Mouse (Mus musculus): ENCODE results near the gene Sept14. TPM values are rescaled to one million over a fixed set of nuclear protein-coding genes. Genes with fewer than 3 reads are reported as not detected.

Gene Sept14
- not detected for polyA plus RNA-seq (2014; fragmentation: Illumina TruSeq; extraction: RNeasy Lipid Tissue Mini Kit (QIAGEN cat#74804); ENCODE audit: low read depth, low replicate concordance)

GRCm38 (mm10) chr5:129708412-129708811, at the start of gene Sept14:
Sept14 (minus strand) TSS chr5:129708512.

GRCm38 (mm10) chr5:129724834-129725773, 16.8 kb upstream of the Sept14 start, which contains the start of gene Nipsnap2:
Nipsnap2 (plus strand) TSS chr5:129725063.

GRCm38 (mm10) chr5:129715326-129715861, 7.1 kb upstream of the Sept14 start, which contains the start of gene Mrps17:
Mrps17 (plus strand) TSS chr5:129715497.

GRCm38 (mm10) chr5:129670036-129670458, 38.3 kb downstream of the Sept14 start, which contains the start of gene Zfp11:
Zfp11 (minus strand) TSS chr5:129670099.

Other genes starting within 250 kb of the Sept14 start
- gene Sfswap, start 207.3 kb downstream of the Sept14 start, polyA plus RNA-seq (2014; fragmentation: Illumina TruSeq; extraction: RNeasy Lipid Tissue Mini Kit (QIAGEN cat#74804); ENCODE audit: low read depth, low replicate concordance), result 27.9 TPM
- 0.08 TPM for gene Mmp17, start 124.3 kb downstream of the Sept14 start, polyA plus RNA-seq (2014; fragmentation: Illumina TruSeq; extraction: RNeasy Lipid Tissue Mini Kit (QIAGEN cat#74804); ENCODE audit: low read depth, low replicate concordance)
- 4.4 TPM for gene Zfp11, start 38.4 kb downstream of the Sept14 start, polyA plus RNA-seq (2014; fragmentation: Illumina TruSeq; extraction: RNeasy Lipid Tissue Mini Kit (QIAGEN cat#74804); ENCODE audit: low read depth, low replicate concordance)
- 68.5 TPM for gene Mrps17, start 7.0 kb upstream of the Sept14 start, polyA plus RNA-seq (2014; fragmentation: Illumina TruSeq; extraction: RNeasy Lipid Tissue Mini Kit (QIAGEN cat#74804); ENCODE audit: low read depth, low replicate concordance)
- gene Nipsnap2, start 16.6 kb upstream of the Sept14 start, polyA plus RNA-seq (2014; fragmentation: Illumina TruSeq; extraction: RNeasy Lipid Tissue Mini Kit (QIAGEN cat#74804); ENCODE audit: low read depth, low replicate concordance), result 79.5 TPM
- 9.8 TPM for gene Psph, start 78.9 kb upstream of the Sept14 start, polyA plus RNA-seq (2014; fragmentation: Illumina TruSeq; extraction: RNeasy Lipid Tissue Mini Kit (QIAGEN cat#74804); ENCODE audit: low read depth, low replicate concordance)
- gene Sumf2, start 138.5 kb upstream of the Sept14 start, polyA plus RNA-seq (2014; fragmentation: Illumina TruSeq; extraction: RNeasy Lipid Tissue Mini Kit (QIAGEN cat#74804); ENCODE audit: low read depth, low replicate concordance), result 4.6 TPM
- gene Chchd2, start 179.0 kb upstream of the Sept14 start, polyA plus RNA-seq (2014; fragmentation: Illumina TruSeq; extraction: RNeasy Lipid Tissue Mini Kit (QIAGEN cat#74804); ENCODE audit: low read depth, low replicate concordance), result 776 TPM
- 2.1 TPM for gene Zbed5, start 187.2 kb upstream of the Sept14 start, polyA plus RNA-seq (2014; fragmentation: Illumina TruSeq; extraction: RNeasy Lipid Tissue Mini Kit (QIAGEN cat#74804); ENCODE audit: low read depth, low replicate concordance)
- gene Phkg1, start 190.0 kb upstream of the Sept14 start, polyA plus RNA-seq (2014; fragmentation: Illumina TruSeq; extraction: RNeasy Lipid Tissue Mini Kit (QIAGEN cat#74804); ENCODE audit: low read depth, low replicate concordance), result 0.36 TPM
- 5.8 TPM for gene Nupr1l, start 200.0 kb upstream of the Sept14 start, polyA plus RNA-seq (2014; fragmentation: Illumina TruSeq; extraction: RNeasy Lipid Tissue Mini Kit (QIAGEN cat#74804); ENCODE audit: low read depth, low replicate concordance)
- 48.9 TPM for gene Vkorc1l1, start 233.5 kb upstream of the Sept14 start, polyA plus RNA-seq (2014; fragmentation: Illumina TruSeq; extraction: RNeasy Lipid Tissue Mini Kit (QIAGEN cat#74804); ENCODE audit: low read depth, low replicate concordance)

Data from kidney, adult 10 weeks (tissue).